Mouse (Mus musculus) midbrain, embryonic 16.5 days (tissue): ENCODE results near the gene Snx19. TPM values are rescaled to one million over a fixed set of nuclear protein-coding genes. Genes with fewer than 3 reads are reported as not detected.
A peak's percentile ranks its signal among the peaks of the same experiment; 100 is the strongest.

ENCODE experiments used
- ATAC-seq: fragments of 200-750 bp; cut with Nextera tagmentation; 2 replicates; pipeline ENCODE4 v1.8.0; 2017; ENCODE audit warnings: moderate TSS enrichment
- H3K27ac ChIP-seq: fragments of 300-500 bp; sonication (generic); 2 replicates; pipeline ENCODE4 v1.5.1; 2014; ENCODE audit warnings: mild to moderate bottlenecking, low read length, mixed read lengths
- H3K27me3 ChIP-seq: fragments of 300-500 bp; sonication (generic); 2 replicates; pipeline ENCODE4 v1.6.1; 2014; ENCODE audit warnings: low read depth, low read length, mixed read lengths; ENCODE audit not compliant: control insufficient read depth, insufficient read depth
- H3K36me3 ChIP-seq: fragments of 300-500 bp; sonication (generic); 2 replicates; pipeline ENCODE4 v1.6.1; 2014; ENCODE audit warnings: mild to moderate bottlenecking, low read length, moderate library complexity, mixed read lengths; ENCODE audit not compliant: control insufficient read depth, insufficient read depth
- H3K4me1 ChIP-seq: fragments of 300-500 bp; sonication (generic); 2 replicates; pipeline ENCODE4 v1.6.1; 2014; ENCODE audit warnings: mild to moderate bottlenecking, low read length, mixed read lengths; ENCODE audit not compliant: control insufficient read depth, insufficient read depth
- H3K4me2 ChIP-seq: fragments of 300-500 bp; sonication (generic); 2 replicates; pipeline ENCODE4 v1.6.1; 2014; ENCODE audit warnings: mild to moderate bottlenecking, low read length, mixed read lengths
- H3K4me3 ChIP-seq: fragments of 300-500 bp; sonication (generic); 2 replicates; pipeline ENCODE4 v1.5.1; 2014; ENCODE audit warnings: low read depth, mild to moderate bottlenecking, low read length, moderate library complexity, mixed read lengths
- H3K9ac ChIP-seq: fragments of 300-500 bp; sonication (generic); 2 replicates; pipeline ENCODE4 v1.6.1; 2014; ENCODE audit warnings: low read depth, low read length, mixed read lengths
- H3K9me3 ChIP-seq: fragments of 300-500 bp; sonication (generic); replicated peaks from 2 replicates; pipeline ENCODE4 v1.6.1; 2014; ENCODE audit warnings: mild to moderate bottlenecking, low read length, mixed read lengths; ENCODE audit not compliant: control insufficient read depth, poor library complexity, severe bottlenecking
- WGBS: fragments of 180-500 bp; shearing (Covaris S2); extraction: QIAGEN DNeasy Blood & Tissue Kit; methylation state at CpG from one replicate; pipeline ENCODE4 v1.1.7; 2014; 5-methylcytosine and 5-hydroxymethylcytosine counted together
- polyA plus RNA-seq: library from polyadenylated mRNA; unstranded; fragments of >200 nt; fragmentation: Nextera tagmentation; extraction: Ambion mirVana; gene quantifications from 2 replicates; pipeline ENCODE4 v1.2.1, GENCODE M21; 2015

Gene Snx19
- polyA plus RNA-seq, 1 experiment from 2014 or later, result 23.2 TPM

DNA sequence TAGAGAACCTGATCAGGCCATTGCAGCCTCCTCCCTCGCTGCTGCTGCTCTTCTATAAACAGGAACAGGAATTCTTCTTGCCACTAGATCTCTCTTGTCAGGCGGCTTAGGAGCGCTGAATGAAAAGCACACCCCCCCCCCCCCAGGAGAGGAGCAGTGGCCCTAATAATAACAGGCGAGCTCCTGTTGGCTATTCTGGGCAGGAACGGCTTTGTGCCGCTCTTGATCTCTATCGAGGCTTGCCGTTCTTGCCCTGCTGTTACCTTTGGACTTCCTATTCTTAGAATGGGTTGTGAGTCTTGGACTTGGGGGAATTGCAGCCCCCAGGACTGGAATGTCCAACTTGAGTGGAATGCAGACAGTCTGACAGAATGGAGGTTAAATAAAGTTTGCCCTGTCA lies 33.6 kb downstream of the Snx19 start:
- Histone ChIP-seq H3K27me3 (no peaks in the 10 kb centered on the region), H3K4me3 (no peak overlapping the region), H3K36me3 (peaks cover 20% of the 10 kb centered on the region), H3K27ac (no peak overlapping the region), H3K9me3 (no peaks in the 10 kb centered on the region), H3K4me2 (no peak overlapping the region), H3K4me1 (no peaks in the 10 kb centered on the region), H3K9ac (no peak overlapping the region)
- ATAC-seq, result no peak
- 63% methylated on average over 8 of the region's 8 CpGs for WGBS

GRCm38 (mm10) chr9:30464661-30465060 lies 37.8 kb downstream of the Snx19 start:
- WGBS, result 76% methylated on average over 4 of the region's 4 CpGs
- H3K4me3 ChIP-seq, result no peak overlapping the region
- no peaks in the 10 kb centered on the region for H3K27me3 ChIP-seq
- H3K9me3 ChIP-seq, result no peaks in the 10 kb centered on the region
- peaks cover 20% of the 10 kb centered on the region for H3K36me3 ChIP-seq
- H3K9ac ChIP-seq, result no peak overlapping the region
- no peaks in the 10 kb centered on the region for H3K4me1 ChIP-seq
- H3K27ac ChIP-seq, result no peak overlapping the region
- no peak overlapping the region for H3K4me2 ChIP-seq
- ATAC-seq, result no peak

DNA sequence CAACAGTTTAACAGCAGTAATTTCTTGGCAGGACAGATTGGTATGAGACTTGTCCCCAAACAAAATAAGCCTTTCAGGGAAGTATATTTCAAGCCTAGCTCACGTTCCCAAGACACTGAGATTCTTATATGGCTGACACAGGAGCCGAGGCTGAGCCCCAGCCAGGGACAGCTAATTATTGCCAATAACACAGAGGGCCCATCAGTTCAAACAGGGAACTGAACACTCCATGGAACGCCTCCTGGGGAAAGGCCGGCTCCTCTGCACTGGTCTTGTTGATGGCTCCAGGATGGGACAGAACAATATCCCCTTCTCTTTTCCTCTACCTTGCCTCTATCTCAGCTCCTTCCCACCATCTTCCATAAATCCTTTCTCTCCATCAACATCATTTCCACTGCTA lies 53.1 kb downstream of the Snx19 start:
- ATAC-seq, result peak; percentile 38; the same call in 1 of the 2 replicates
- Histone ChIP-seq H3K4me1 (no peaks in the 10 kb centered on the region), H3K9ac (no peak overlapping the region), H3K27ac (no peak overlapping the region), H3K27me3 (no peaks in the 10 kb centered on the region), H3K4me2 (no peak overlapping the region), H3K36me3 (no peaks in the 10 kb centered on the region), H3K4me3 (no peak overlapping the region), H3K9me3 (no peaks in the 10 kb centered on the region)
- WGBS, result 68% methylated on average over 4 of the region's 4 CpGs

DNA sequence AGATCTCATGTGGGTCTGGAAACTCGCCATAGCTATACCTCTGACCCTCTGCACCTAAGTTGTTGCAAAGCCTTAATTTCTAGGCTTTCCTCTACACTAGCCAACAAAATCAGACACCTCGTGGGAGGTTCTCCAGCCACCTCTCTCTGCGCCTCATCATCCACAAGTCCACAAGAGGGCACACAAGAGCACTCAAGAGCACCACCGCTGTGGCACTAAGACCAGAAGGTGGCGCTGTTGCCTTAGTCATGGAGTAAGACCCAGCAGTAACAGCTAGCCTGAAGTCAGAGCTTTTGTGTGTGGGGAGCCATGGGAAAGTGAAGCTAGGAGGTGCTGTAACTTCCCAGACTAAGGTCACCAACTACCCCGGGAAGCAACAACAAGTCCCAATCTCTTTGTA lies 53.6 kb downstream of the Snx19 start:
- WGBS, result 2% methylated on average over 6 of the region's 6 CpGs
- Histone ChIP-seq H3K9me3 (no peaks in the 10 kb centered on the region), H3K9ac (no peak overlapping the region), H3K4me3 (no peak overlapping the region), H3K4me1 (no peaks in the 10 kb centered on the region), H3K4me2 (no peak overlapping the region), H3K27me3 (no peaks in the 10 kb centered on the region), H3K27ac (no peak overlapping the region), H3K36me3 (no peaks in the 10 kb centered on the region)
- ATAC-seq, result peak; percentile 95

DNA sequence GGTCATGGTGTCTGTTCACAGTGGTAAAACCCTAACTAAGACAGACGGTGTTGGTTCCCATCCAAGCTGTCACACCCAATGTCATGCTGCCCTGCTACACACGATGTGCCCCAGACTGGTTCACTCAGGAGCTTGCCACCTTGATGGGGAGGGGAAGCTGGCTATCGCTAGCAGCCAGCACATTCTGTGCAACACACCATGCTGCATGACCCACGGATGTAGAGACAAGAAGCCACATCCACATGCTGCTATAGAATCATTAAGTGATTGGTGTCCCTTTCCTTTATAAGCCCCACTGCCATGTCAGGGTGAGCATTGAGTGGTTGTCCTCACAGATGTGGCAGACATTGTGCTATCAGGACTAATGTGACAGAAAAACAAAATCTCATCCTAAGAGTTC lies 55.2 kb downstream of the Snx19 start:
- WGBS, result 96% methylated on average over 4 of the region's 4 CpGs

DNA sequence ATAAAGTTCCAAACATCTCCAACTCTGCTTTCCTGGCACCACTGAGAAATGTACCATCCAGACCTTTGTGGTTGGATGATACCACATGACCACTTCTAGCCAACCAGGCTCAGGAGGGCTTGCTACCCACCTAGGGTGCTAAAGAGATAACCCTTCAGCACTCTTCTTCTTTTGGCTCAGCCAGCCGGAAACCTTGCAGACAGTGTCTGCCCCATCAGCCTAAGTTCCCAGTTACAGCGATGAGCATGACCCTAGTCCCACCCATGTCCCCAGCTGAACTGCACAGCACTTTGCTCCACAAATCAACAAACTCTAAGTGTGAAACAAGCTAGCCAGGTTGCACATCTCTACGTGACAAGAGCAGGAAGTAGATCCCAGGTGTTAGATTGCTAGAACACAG lies 57.3 kb downstream of the Snx19 start:
- Histone ChIP-seq H3K4me3 (no peak overlapping the region), H3K9ac (no peak overlapping the region), H3K27me3 (no peaks in the 10 kb centered on the region), H3K9me3 (no peaks in the 10 kb centered on the region), H3K4me2 (no peak overlapping the region), H3K4me1 (no peaks in the 10 kb centered on the region), H3K36me3 (no peaks in the 10 kb centered on the region), H3K27ac (no peak overlapping the region)
- no peak for ATAC-seq
- WGBS, result 94% methylated on average over 3 of the region's 3 CpGs

More for the DNA sequence above, 55.2 kb downstream of the Snx19 start:
- no peak overlapping the region for H3K4me2 ChIP-seq
- H3K9ac ChIP-seq, result no peak overlapping the region
- H3K27ac ChIP-seq, result no peak overlapping the region
- H3K36me3 ChIP-seq, result no peaks in the 10 kb centered on the region
- no peak overlapping the region for H3K4me3 ChIP-seq
- no peak for ATAC-seq
- no peaks in the 10 kb centered on the region for H3K9me3 ChIP-seq
- no peaks in the 10 kb centered on the region for H3K4me1 ChIP-seq
- H3K27me3 ChIP-seq, result no peaks in the 10 kb centered on the region

DNA sequence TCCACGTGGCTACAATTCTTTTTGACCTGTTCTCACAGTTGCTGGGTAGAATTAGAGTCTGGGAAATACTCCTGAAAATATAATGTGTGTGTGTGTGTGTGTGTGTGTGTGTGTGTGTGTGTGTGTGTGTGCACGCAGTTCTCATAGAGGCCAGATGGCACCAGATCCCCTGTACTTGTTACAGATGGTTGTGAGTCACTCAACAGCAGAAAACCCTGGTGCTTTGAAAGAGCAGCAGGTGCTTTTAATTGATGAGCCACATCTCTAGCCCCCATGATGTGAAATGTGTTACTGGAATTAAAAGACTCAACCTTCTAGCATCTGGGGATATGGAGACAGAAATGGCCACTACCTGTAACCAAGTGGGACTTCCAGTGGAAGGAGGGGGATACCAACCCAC lies 58.3 kb downstream of the Snx19 start:
- H3K4me1 ChIP-seq, result no peaks in the 10 kb centered on the region
- no peak overlapping the region for H3K27ac ChIP-seq
- H3K9me3 ChIP-seq, result no peaks in the 10 kb centered on the region
- no peaks in the 10 kb centered on the region for H3K27me3 ChIP-seq
- 85% methylated on average over 2 of the region's 2 CpGs for WGBS
- H3K4me3 ChIP-seq, result no peak overlapping the region
- no peak overlapping the region for H3K4me2 ChIP-seq
- H3K9ac ChIP-seq, result no peak overlapping the region
- ATAC-seq, result no peak
- H3K36me3 ChIP-seq, result no peaks in the 10 kb centered on the region

DNA sequence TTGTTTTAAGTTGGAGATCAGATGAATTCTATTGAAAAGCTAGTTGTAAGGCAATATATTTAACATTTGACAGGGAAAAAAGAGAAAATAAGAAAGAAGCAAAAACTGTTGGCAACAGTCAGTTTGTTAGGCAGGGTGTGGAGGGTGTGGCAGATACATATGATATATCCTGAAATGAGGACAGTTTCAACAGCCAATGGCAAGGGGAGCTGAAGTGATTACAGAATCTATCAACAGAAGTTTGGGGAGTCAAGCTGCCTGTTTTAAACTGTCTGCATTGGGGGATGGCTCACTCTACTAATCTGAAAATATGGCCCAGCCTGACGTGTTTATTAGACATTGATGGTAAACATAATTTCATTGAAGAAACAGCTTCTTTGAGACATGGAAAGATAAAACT lies 61.5 kb downstream of the Snx19 start:
- WGBS, result 94% methylated on average over 1 of the region's 1 CpGs
- Histone ChIP-seq H3K4me1 (no peaks in the 10 kb centered on the region), H3K36me3 (no peaks in the 10 kb centered on the region), H3K4me3 (no peak overlapping the region), H3K9ac (no peak overlapping the region), H3K27me3 (no peaks in the 10 kb centered on the region), H3K4me2 (no peak overlapping the region), H3K27ac (no peak overlapping the region), H3K9me3 (0 out of 2 replicates have a peak, but pooled peaks cover under 1% of the 10 kb centered on the region)
- ATAC-seq, result no peak

DNA sequence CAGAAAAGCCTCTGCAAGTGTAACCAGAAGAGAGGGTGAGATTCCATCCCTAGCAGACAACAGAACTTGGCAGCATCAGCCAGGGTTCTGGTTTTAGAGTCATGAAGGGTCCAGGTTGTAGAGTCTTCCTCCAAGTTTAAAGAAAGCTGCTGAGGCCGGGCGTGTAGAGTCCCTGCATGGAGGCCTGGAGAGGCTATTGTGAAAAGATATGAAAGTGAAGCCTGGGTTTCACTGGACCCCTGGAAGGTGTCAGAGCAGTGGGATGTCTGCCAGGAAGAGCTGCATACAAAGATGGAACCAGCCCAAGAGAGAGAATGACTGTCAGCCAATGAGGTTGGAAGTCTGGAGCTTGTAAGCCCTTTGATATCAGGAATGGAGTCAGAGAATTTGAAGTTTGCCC lies 67.5 kb downstream of the Snx19 start:
- H3K9ac ChIP-seq, result no peak overlapping the region
- H3K4me2 ChIP-seq, result no peak overlapping the region
- 82% methylated on average over 2 of the region's 2 CpGs for WGBS
- H3K36me3 ChIP-seq, result no peaks in the 10 kb centered on the region
- no peaks in the 10 kb centered on the region for H3K27me3 ChIP-seq
- H3K4me1 ChIP-seq, result no peaks in the 10 kb centered on the region
- 0 out of 2 replicates have a peak, but pooled peaks cover 3% of the 10 kb centered on the region for H3K9me3 ChIP-seq
- H3K4me3 ChIP-seq, result no peak overlapping the region
- H3K27ac ChIP-seq, result no peak overlapping the region
- no peak for ATAC-seq

DNA sequence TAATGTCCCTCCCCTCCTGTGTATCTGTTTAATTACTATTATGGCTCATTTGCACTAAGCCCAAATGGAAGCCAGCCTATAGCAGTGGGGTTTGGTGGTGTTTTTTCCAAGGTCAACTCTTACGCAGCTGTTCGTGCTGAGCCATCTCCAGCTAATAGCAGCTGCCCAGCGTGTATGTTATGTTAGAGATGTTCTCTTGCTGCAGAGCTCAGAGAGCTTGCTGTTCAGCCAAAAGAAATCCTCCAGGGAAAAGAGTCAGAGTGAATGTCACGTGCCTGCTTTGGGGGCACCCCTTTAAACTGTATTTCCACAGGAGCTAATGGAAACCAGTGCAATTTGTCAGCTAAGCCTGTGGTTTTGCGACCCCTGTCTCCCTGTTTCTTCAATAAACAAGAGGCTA lies 82.1 kb downstream of the Snx19 start:
- H3K9ac ChIP-seq, result no peak overlapping the region
- no peaks in the 10 kb centered on the region for H3K4me1 ChIP-seq
- no peak overlapping the region for H3K4me2 ChIP-seq
- H3K9me3 ChIP-seq, result peaks cover 3% of the 10 kb centered on the region; the same call in 1 of the 2 replicates
- no peaks in the 10 kb centered on the region for H3K27me3 ChIP-seq
- 76% methylated on average over 5 of the region's 5 CpGs for WGBS
- no peak for ATAC-seq
- H3K4me3 ChIP-seq, result no peak overlapping the region
- H3K27ac ChIP-seq, result no peak overlapping the region
- no peaks in the 10 kb centered on the region for H3K36me3 ChIP-seq
